Mouse (Mus musculus) liver, embryonic 11.5 days (tissue): Measurements from ENCODE around the gene B3gat3. TPM values are rescaled to one million over a fixed set of nuclear protein-coding genes. Genes with fewer than 3 reads are reported as not detected.
A peak's percentile ranks its signal among the peaks of the same experiment; 100 is the strongest.
"Not testable (repeated sequence)": the region's sequence is repeated elsewhere in the genome, so short reads cannot be mapped to it uniquely, and the experiment has no call there.

Source experiments
- ATAC-seq: fragments of 200-750 bp; cut with Nextera tagmentation; replicated peaks from 2 replicates; pipeline ENCODE4 v1.8.0; 2017; ENCODE audit warnings: moderate number of reproducible peaks, mild to moderate bottlenecking, moderate TSS enrichment, moderate library complexity; ENCODE audit not compliant: low FRiP score
- DNase-seq: peaks from one replicate; pipeline ENCODE4 v3.0.0-alpha.2; 2017; ENCODE audit warnings: low spot score
- H3K27ac ChIP-seq: fragments of 300-500 bp; sonication (generic); 2 replicates; pipeline ENCODE4 v1.5.1; 2014; ENCODE audit warnings: mild to moderate bottlenecking, low read depth, low read length, control low read depth
- H3K27me3 ChIP-seq: fragments of 300-500 bp; sonication (generic); replicated peaks from 2 replicates; pipeline ENCODE4 v1.6.1; 2014; ENCODE audit warnings: low read length, mixed read lengths; ENCODE audit not compliant: control insufficient read depth, insufficient read depth
- H3K36me3 ChIP-seq: fragments of 300-500 bp; sonication (generic); 2 replicates; pipeline ENCODE4 v1.6.1; 2014; ENCODE audit warnings: mild to moderate bottlenecking, low read length, moderate library complexity, mixed read lengths; ENCODE audit not compliant: control insufficient read depth, insufficient read depth
- H3K4me1 ChIP-seq: fragments of 300-500 bp; sonication (generic); replicated peaks from 2 replicates; pipeline ENCODE4 v1.6.1; 2014; ENCODE audit warnings: low read length, mixed read lengths; ENCODE audit not compliant: control insufficient read depth, insufficient read depth
- H3K4me2 ChIP-seq: fragments of 300-500 bp; sonication (generic); 2 replicates; pipeline ENCODE4 v1.6.1; 2014; ENCODE audit warnings: mild to moderate bottlenecking, control low read depth, moderate library complexity
- H3K4me3 ChIP-seq: fragments of 300-500 bp; sonication (generic); 2 replicates; pipeline ENCODE4 v1.5.1; 2014; ENCODE audit warnings: low read depth, low read length, control low read depth
- H3K9ac ChIP-seq: fragments of 300-500 bp; sonication (generic); 2 replicates; pipeline ENCODE4 v1.6.1; 2014; ENCODE audit warnings: low read depth, low read length, control low read depth
- H3K9me3 ChIP-seq: fragments of 300-500 bp; sonication (generic); 2 replicates; pipeline ENCODE4 v1.6.1; 2016; ENCODE audit warnings: low read length, inconsistent platforms, mixed read lengths; ENCODE audit not compliant: control insufficient read depth
- WGBS: fragments of 180-500 bp; shearing (Covaris S2); extraction: QIAGEN DNeasy Blood & Tissue Kit; methylation state at CpG from one replicate; pipeline ENCODE4 v1.1.7; 2014; 5-methylcytosine and 5-hydroxymethylcytosine counted together
- polyA plus RNA-seq: library from polyadenylated mRNA; unstranded; fragments of >200 nt; fragmentation: Nextera tagmentation; extraction: Ambion mirVana; gene quantifications from 2 replicates; pipeline ENCODE4 v1.2.1, GENCODE M21; 2014

B3gat3 gene
- polyA plus RNA-seq, 1 experiment from 2014 or later: 34.8 TPM

DNA sequence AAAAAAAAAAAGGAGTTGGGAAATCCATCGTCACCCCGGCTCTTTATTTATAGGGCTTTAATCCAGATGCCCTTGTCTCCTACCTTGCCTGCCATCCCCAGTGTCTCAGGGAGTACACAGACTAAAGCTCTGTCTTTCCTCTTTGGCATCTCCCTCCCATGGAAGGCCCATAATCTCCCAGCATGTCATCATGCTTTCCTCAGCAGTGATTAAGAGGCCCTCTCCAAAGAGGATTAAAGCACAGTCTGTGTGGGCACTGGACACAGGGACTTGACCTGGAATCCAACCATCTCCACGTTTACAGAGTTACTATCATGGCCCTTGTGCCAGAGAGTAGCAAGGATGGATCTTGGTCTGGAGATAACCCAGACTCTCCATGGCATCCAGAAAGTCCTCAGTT is 36.6 kb upstream of the B3gat3 start, which contains the start of the genes Lbhd1 and Gm49403:
Gene Lbhd1 (plus strand): TSS at position 117 of the 400 bp plus-strand sequence.
Gene Gm49403 (plus strand): TSS at position 315 of the 400 bp plus-strand sequence.
- ATAC-seq (no peak), DNase-seq (no peak)
- H3K27ac ChIP-seq: no peak within 1 kb of the TSS
- 69% methylated on average over 3 of the region's 3 CpGs for WGBS
- H3K9me3 ChIP-seq: no peaks in the 10 kb centered on the region
- H3K36me3 ChIP-seq: no peaks in the 10 kb centered on the region
- H3K4me3 ChIP-seq: no peak within 1 kb of the TSS
- H3K4me2 ChIP-seq: no peak within 1 kb of the TSS
- no peak within 1 kb of the TSS for H3K9ac ChIP-seq
- peaks cover 12% of the 10 kb centered on the region for H3K4me1 ChIP-seq
- no peaks in the 10 kb centered on the region for H3K27me3 ChIP-seq

DNA sequence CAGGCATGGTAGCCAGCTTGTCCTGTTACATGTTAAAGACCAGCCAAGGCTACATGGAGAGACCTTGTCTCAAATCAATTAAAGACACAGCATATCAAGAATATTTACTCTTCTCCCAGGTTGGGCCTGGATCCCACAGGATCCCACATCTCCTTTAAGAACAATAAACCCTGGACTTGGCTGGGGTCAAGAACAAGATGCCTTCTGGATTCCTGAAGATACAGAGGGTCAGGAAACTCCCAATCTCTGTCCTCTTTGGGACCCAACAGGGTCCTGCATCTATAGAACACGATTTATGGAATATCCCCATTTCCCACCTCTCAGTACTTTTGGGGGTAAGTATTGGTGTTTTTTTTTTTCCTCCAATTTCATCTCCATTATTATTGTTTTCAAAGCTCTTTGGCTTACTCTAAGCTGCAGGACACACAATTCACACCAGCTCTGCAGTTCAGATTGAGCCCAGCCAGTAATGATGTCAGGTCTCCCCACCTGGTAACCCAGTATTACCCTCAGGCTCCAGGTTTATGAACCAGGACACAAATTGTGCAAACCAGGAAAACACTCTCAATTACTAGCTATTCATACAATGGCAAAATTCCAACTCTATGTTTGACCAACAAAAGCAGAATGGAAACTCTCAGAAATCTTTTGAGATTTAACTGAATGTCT is 33.1 kb upstream of the B3gat3 start:
- Histone ChIP-seq H3K4me1 (peaks cover 6% of the 10 kb centered on the region; the same call in 1 of the 2 replicates), H3K9ac (peak overlapping the region; percentile 93), H3K27ac (peak overlapping the region; percentile 92), H3K4me2 (peak overlapping the region; percentile 88), H3K4me3 (peak overlapping the region; percentile 73), H3K27me3 (no peaks in the 10 kb centered on the region), H3K9me3 (no peaks in the 10 kb centered on the region), H3K36me3 (peaks cover 4% of the 10 kb centered on the region; the same call in 1 of the 2 replicates)
- no peak for DNase-seq
- no peak for ATAC-seq
- WGBS: 44% methylated on average over 1 of the region's 1 CpGs

DNA sequence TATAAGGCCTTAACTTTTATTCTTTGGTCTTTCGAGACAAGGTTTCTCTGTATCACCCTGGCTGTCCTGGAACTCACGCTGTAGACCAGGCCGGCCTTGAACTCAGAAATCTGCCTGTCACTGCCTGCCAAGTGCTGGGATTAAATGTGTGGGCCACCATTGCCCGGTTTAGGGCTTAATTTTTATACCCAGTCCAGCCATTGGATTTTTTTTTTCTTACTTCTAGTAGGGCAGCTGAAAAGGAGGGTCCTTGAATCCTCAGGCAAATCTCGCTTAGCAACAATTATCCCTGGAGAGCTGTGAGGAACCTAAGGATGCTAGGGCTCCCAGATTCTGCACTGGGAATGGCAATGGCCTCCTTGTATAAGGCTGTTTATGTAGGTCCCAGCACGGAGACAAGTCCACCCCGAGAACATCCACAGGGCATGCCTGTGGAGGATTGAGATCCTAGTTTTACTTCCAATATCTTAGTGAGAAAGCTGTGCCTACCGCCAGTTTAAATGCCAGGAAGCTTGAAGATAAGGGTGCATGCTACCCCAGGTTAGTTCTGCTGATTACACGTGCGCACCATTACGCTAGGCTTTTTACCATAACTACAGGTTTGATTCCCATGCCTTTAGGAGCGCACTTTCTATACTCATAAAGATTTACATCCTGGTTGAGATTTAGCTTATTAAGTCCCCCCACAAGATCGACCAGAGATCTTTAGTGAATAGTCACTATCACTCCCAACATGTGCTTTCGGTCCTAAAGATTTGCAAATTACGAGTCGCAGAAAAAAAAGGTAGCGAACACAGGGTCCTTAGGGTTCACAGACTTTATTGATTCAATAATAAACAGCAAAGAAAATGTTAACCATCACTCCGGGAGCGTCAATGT is 32.4 kb upstream of the B3gat3 start:
- Histone ChIP-seq H3K4me1 (peaks cover 6% of the 10 kb centered on the region; the same call in 1 of the 2 replicates), H3K4me2 (peak overlapping the region; percentile 88)

DNA sequence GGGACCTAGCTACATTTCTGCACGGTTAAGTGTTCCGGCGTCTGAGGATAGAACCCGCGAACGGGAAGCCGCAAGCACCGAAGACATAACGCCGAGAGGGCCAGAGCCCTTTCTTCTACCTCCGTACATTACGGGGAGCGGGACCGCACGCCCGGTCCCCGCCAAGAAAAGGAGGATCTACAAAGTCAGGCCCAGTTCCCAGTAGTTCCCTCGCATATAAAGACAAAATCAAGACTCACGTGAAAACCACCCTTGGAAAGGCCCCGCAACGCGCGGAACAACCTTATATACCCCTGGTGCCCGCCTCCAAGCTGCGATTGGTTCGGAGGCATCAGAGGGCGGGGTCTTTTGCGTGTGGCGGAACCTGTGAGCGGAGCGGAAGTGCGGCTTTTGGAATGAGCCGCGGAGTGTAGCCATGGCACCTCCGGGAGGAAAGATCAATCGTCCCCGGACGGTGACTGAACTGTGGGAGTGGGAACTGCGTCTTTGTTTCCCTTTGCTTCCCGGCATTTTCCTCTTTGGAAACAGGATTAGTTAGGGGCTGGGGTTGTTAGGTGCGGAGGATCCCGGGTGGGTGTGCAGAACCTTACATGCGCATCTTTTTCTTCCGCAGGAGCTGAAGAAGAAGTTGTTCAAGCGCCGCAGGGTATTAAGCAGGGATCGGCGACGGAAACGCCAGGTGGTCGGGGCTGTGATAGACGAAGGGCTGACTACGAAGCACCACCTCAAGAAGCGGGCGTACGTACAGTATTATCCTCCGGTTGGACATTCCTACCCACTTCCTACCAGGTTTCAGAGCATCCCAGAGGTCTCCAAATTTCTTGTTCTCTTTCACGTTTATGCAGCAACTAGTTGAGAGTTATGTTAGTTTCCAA is 31.4 kb upstream of the B3gat3 start, which contains the start of the genes 1810009A15Rik and Gm49416:
Gene 1810009A15Rik (plus strand): TSS at position 343 of the 875 bp plus-strand sequence.
Gene Gm49416 (plus strand): TSS at position 416 of the 875 bp plus-strand sequence.
- H3K27me3 ChIP-seq: no peaks in the 10 kb centered on the region
- peak; percentile 94 for DNase-seq
- peak within 1 kb of the TSS; percentile 73 for H3K4me3 ChIP-seq
- ATAC-seq: peak; percentile 86
- peaks cover 4% of the 10 kb centered on the region; the same call in 1 of the 2 replicates for H3K36me3 ChIP-seq
- peak within 1 kb of the TSS; percentile 88 for H3K4me2 ChIP-seq
- under 1% methylated on average over 58 of the region's 58 CpGs for WGBS
- H3K9ac ChIP-seq: peak within 1 kb of the TSS; percentile 93
- no peaks in the 10 kb centered on the region for H3K9me3 ChIP-seq
- peak within 1 kb of the TSS; percentile 92 for H3K27ac ChIP-seq
- peaks cover 6% of the 10 kb centered on the region; the same call in 1 of the 2 replicates for H3K4me1 ChIP-seq

More for the DNA sequence above, 32.4 kb upstream of the B3gat3 start:
- Histone ChIP-seq H3K36me3 (peaks cover 4% of the 10 kb centered on the region; the same call in 1 of the 2 replicates), H3K4me3 (peak overlapping the region; percentile 73), H3K9ac (peak overlapping the region; percentile 93), H3K27me3 (no peaks in the 10 kb centered on the region), H3K27ac (peak overlapping the region; percentile 92), H3K9me3 (no peaks in the 10 kb centered on the region)
- 13% methylated on average over 19 of the region's 19 CpGs for WGBS
- DNase-seq: no peak
- no peak for ATAC-seq

DNA sequence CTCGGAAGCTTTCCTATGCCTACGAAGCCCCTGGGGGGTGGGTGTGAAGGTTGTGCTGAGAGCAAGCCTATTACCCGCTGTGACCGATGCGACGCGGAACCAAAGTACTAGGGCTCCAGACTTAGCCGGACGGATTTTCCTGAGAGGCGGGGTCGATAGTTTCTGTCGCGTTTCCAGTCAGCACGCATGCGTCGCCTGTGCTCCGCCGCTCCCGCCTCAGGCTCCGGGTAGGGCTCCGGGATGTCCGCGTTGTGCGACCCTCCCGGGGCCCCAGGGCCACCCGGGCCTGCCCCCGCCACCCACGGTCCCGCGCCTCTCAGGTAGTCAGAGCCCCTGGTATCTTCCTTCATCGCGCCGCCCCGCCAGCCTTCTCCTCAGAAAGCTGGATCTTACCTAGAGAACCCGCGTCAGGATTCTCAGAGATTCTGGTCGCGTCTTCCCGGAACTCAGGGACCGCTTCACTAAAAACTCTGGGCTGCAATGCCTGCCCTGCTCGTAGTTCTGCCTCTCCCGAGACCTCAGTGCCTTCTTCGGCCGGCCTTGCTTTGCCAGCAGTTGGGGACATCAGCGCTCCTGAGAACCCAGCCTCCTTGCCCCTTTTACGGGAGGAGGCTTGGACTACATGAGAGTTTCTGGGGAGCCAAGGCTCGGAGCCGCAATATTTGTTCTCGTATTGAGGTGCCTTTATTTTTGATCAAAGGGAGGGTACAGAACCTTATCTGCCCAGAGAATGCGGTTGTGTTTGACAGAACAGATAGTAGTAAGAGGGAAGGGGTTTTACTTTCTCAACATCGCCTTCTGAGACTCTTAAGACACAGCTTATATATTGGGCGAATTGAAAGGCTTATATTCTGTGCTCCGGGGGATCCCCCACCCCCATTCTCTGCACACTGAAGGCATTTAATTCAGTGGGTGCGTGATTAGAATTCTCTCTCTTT is 27.1 kb upstream of the B3gat3 start, which contains the start of gene Ints5:
Gene Ints5 (plus strand): TSS at position 177 of the 938 bp plus-strand sequence.
- peak within 1 kb of the TSS; percentile 92 for H3K9ac ChIP-seq
- no peaks in the 10 kb centered on the region for H3K9me3 ChIP-seq
- H3K4me2 ChIP-seq: peak within 1 kb of the TSS; percentile 70
- peaks cover 19% of the 10 kb centered on the region for H3K4me1 ChIP-seq
- peak within 1 kb of the TSS; percentile 80 for H3K4me3 ChIP-seq
- WGBS: 2% methylated on average over 54 of the region's 54 CpGs
- no peaks in the 10 kb centered on the region for H3K27me3 ChIP-seq
- peak; percentile 69 for ATAC-seq
- peak; percentile 86 for DNase-seq
- peaks cover 17% of the 10 kb centered on the region; the same call in 1 of the 2 replicates for H3K36me3 ChIP-seq
- peak within 1 kb of the TSS; percentile 92 for H3K27ac ChIP-seq

DNA sequence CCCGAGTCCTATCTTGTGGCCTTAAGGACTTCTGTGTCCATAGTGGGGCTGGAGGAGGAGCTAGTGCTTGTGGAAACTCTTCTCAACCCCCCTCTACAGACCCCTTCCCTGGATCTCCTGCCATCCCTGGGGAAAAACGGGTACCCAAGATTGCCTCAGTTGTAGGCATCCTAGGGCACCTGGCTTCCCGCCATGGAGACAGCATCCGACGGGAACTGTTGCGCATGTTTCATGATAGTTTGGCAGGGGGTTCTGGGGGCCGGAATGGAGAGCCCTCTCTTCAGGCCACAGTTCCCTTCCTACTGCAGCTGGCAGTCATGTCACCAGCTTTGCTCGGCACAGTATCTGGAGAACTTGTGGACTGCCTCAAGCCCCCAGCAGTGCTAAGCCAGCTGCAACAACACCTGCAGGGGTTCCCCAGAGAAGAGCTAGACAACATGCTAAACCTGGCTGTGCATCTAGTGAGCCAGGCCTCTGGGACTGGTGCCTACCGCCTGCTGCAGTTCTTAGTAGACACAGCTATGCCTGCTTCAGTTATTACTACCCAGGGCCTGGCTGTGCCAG is 24.7 kb upstream of the B3gat3 start:
- Histone ChIP-seq H3K9me3 (no peaks in the 10 kb centered on the region), H3K4me2 (no peak overlapping the region), H3K9ac (no peak overlapping the region; the same call in 1 of the 2 replicates), H3K27me3 (no peaks in the 10 kb centered on the region), H3K27ac (no peak overlapping the region), H3K4me1 (peaks cover 25% of the 10 kb centered on the region), H3K4me3 (0 out of 2 replicates have a peak overlapping the region, but pooled peaks have one; percentile 12), H3K36me3 (peaks cover 16% of the 10 kb centered on the region; the same call in 1 of the 2 replicates)
- ATAC-seq: no peak
- DNase-seq: no peak
- 88% methylated on average over 9 of the region's 9 CpGs for WGBS

DNA sequence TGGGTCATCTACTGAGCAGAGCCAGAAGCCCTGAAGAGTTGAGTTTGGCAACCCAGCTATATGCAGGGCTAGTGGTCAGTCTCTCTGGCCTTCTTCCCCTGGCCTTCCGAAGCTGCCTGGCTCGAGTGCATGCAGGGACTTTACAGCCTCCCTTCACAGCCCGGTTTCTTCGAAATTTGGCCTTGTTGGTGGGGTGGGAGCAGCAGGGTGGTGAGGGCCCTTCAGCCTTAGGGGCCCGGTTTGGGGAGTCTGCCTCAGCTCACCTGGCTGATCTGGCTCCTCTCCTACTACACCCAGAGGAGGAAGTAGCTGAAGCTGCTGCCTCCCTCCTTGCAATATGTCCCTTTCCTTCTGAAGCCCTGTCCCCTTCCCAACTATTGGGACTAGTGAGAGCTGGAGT is 23.9 kb upstream of the B3gat3 start:
- not testable (repeated sequence) for H3K27ac ChIP-seq
- H3K4me2 ChIP-seq: peak overlapping the region; percentile 87
- peaks cover 25% of the 10 kb centered on the region for H3K4me1 ChIP-seq

More for the DNA sequence above, 23.9 kb upstream of the B3gat3 start:
- H3K9me3 ChIP-seq, DNase-seq, ATAC-seq, H3K27me3 ChIP-seq, H3K4me3 ChIP-seq: not testable (repeated sequence)
- Histone ChIP-seq H3K36me3 (peaks cover 13% of the 10 kb centered on the region; the same call in 1 of the 2 replicates), H3K9ac (peak overlapping the region; percentile 3; the same call in 1 of the 2 replicates)
- 89% methylated on average over 5 of the region's 5 CpGs for WGBS
